Mouse (Mus musculus) heart, adult 8-10 months (tissue): ENCODE results near the gene Me3. TPM values are rescaled to one million over a fixed set of nuclear protein-coding genes. Genes with fewer than 3 reads are reported as not detected.

ENCODE experiments used
- DNase-seq: peaks from one replicate; pipeline ENCODE4 v3.0.0; 2022; ENCODE audit warnings: low spot score
- total RNA-seq, 4 experiments: library from RNA; stranded (reverse); gene quantifications; 2 replicates each; pipeline ENCODE4 v1.2.4; 2022

Me3 gene
- total RNA-seq, 4 experiments from 2014 or later: 141 to 151 (median 146) TPM

- no peak for DNase-seq
These were observed 34.2 kb downstream of the Me3 start for GRCm38 (mm10) chr7:89666361-89666760.

GRCm38 (mm10) chr7:89667570-89667969 lies 35.4 kb downstream of the Me3 start:
- no peak for DNase-seq

- DNase-seq: peak; percentile 48
These were observed 37.3 kb downstream of the Me3 start for GRCm38 (mm10) chr7:89669461-89669860.

- no peak for DNase-seq
These were observed 39.1 kb downstream of the Me3 start for GRCm38 (mm10) chr7:89671104-89671831.

- no peak for DNase-seq
These were observed 44.0 kb downstream of the Me3 start for GRCm38 (mm10) chr7:89676176-89676575.

GRCm38 (mm10) chr7:89677850-89678249 lies 45.7 kb downstream of the Me3 start:
- no peak for DNase-seq

GRCm38 (mm10) chr7:89678719-89679118 lies 46.5 kb downstream of the Me3 start:
- DNase-seq: no peak

- no peak for DNase-seq
These were observed 46.9 kb downstream of the Me3 start for GRCm38 (mm10) chr7:89679139-89679538.

GRCm38 (mm10) chr7:89679621-89680140 lies 47.5 kb downstream of the Me3 start:
- DNase-seq: no peak

- DNase-seq: no peak
These were observed 48.7 kb downstream of the Me3 start for GRCm38 (mm10) chr7:89680891-89681290.

- no peak for DNase-seq
These were observed 49.7 kb downstream of the Me3 start for GRCm38 (mm10) chr7:89681666-89682470.

- DNase-seq: no peak
These were observed 66.0 kb downstream of the Me3 start for GRCm38 (mm10) chr7:89698186-89698585.

- peak; percentile 31 for DNase-seq
These were observed 67.6 kb downstream of the Me3 start for GRCm38 (mm10) chr7:89699668-89700350.

GRCm38 (mm10) chr7:89700511-89700910 lies 68.3 kb downstream of the Me3 start:
- DNase-seq: no peak

GRCm38 (mm10) chr7:89710776-89711175 lies 78.6 kb downstream of the Me3 start:
- DNase-seq: no peak

- DNase-seq: no peak
These were observed 80.9 kb downstream of the Me3 start for GRCm38 (mm10) chr7:89713059-89713458.

- no peak for DNase-seq
These were observed 84.0 kb downstream of the Me3 start for GRCm38 (mm10) chr7:89716226-89716625.

GRCm38 (mm10) chr7:89717521-89717920 lies 85.3 kb downstream of the Me3 start:
- DNase-seq: no peak

- no peak for DNase-seq
These were observed 86.1 kb downstream of the Me3 start for GRCm38 (mm10) chr7:89718264-89718663.

- no peak for DNase-seq
These were observed 88.1 kb downstream of the Me3 start for GRCm38 (mm10) chr7:89720256-89720655.

GRCm38 (mm10) chr7:89726712-89727111 lies 94.5 kb downstream of the Me3 start:
- DNase-seq: no peak

GRCm38 (mm10) chr7:89727615-89728014 lies 95.4 kb downstream of the Me3 start:
- DNase-seq: no peak
